Mouse (Mus musculus) ovary, postnatal 14 days (tissue): ENCODE measurements at regions not wholly inside any gene's neighbourhood (a gene's known extent, or its start where the extent isn't known, plus 50 kb on each side); places are given as distances from the start of the nearest gene placed in this dataset.

ENCODE experiments used
- DNase-seq: peaks from one replicate; pipeline ENCODE4 v3.0.0; 2022; ENCODE audit warnings: low spot score

DNA sequence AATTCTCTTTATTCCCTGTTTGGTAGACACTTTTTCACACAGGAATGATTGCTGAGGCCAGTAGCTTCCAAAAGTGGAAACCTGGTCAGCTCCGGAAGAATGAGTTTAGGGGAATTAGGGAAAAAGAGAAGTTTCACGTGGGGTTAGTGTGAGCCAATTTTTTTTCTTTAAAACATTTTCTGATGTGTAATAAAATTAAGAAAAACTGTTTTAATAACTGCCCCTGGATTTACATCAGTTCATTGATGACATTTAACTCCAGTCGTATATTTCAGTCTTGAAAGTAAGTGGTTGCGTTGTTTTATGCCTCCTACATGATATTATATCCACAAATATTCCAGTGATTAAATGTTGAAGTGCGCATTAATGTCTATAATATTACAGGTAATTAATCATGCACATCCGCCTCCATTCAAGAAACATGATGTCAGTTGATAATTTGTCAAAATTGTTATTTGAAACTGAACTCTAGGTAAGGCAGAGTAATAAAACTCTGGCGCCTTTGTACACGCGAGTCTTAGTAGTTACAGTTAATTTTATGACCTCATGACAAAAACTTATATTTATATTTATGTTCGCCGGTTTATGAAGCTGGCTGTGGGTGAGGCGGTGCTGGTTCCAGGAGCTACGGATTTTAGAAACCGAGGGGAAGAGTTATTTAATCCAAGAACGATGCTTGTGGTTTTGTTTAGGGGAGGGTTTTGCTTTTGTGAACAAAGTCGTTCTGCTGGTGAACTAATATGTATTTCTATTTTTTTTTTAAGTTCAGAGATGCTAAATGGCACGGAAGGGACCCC is 252.5 kb upstream of the Nfe2l3 start:
- no peak for DNase-seq

DNA sequence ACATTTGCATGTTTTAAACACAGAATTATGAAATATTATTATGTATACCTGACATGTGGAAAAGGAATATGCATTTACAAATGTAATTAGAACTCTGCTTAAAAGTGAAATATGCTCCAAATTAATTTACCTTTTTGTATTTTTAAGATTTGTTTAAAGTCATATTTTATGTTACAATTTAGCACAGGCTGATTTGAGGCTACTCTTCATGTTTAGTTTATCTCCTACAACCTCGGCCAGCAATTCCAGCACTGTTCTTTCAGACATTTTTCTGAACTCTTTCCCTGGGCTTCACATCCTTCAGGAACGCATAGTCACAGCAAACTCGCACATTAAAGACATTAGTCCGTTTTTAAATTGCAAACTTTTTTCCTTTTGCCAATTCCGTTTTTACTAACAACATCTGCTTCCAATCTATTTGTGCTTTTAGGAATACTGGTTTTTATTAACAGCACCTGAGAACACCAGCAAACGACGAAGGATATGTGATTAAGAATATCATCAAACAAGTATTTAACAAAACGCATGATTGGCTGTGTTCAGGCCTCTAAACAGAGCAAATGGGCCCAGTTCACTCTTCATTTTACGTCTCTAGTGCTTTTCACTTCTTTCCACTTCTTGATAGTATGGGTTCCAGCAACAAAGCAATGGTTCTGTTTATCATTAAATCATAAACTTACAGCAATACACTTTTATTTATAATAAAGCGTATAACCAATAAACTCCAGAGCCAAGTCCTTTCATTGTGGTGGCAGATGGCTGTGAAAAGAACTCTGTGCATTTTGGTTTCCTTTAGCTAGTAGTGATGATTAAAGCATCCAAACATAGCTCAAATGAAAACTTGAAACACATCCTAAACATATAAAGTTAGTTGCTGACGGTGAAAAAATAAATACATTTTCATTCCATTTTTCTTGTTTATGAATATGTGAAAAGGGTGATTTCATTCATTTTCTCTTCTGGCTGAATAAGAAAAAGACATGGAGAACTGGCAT is 251.3 kb upstream of the Nfe2l3 start:
- no peak for DNase-seq

DNA sequence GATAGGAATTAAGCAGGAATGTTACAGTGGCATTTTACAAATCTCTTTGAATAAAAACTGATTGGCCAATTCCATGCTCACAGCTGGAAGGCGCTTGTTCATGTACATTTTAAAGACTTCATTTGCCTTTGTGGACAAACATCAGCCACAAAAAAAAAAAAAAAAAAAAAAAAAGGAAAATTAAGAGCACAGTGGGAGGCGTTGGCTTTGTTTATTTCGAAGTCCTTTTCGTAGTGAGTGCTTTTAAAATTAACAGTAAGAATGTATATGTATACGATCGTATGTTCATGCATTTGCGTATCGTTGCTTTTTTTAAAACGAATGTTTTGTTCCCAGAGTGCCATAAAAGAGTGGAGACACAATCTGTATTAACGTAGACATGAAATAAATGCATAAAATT is 250.6 kb upstream of the Nfe2l3 start:
- DNase-seq: no peak

DNA sequence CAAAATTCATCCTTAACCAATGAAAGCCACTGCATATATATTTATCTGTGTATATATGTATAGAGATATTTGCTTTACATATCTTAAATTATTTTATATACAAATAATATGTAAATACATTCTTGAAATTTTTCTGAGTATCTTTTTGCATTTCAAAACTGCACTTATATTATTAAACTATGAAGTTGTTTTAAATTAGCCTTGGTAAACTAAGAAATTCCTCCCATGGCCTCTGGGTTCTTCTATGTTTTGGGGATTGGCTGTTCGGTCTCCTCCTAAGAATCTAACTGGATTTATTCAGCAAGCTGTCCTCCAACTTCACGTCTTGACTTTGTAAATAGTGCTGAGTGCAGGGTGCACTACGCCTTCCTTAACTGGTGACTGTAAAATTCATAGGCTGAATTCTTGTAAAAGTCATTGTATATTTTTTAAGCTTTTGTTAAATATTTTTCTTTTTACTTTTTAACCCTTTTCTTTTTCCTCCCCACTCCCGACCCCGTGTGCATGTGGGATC is 249.6 kb upstream of the Nfe2l3 start:
- DNase-seq: no peak

DNA sequence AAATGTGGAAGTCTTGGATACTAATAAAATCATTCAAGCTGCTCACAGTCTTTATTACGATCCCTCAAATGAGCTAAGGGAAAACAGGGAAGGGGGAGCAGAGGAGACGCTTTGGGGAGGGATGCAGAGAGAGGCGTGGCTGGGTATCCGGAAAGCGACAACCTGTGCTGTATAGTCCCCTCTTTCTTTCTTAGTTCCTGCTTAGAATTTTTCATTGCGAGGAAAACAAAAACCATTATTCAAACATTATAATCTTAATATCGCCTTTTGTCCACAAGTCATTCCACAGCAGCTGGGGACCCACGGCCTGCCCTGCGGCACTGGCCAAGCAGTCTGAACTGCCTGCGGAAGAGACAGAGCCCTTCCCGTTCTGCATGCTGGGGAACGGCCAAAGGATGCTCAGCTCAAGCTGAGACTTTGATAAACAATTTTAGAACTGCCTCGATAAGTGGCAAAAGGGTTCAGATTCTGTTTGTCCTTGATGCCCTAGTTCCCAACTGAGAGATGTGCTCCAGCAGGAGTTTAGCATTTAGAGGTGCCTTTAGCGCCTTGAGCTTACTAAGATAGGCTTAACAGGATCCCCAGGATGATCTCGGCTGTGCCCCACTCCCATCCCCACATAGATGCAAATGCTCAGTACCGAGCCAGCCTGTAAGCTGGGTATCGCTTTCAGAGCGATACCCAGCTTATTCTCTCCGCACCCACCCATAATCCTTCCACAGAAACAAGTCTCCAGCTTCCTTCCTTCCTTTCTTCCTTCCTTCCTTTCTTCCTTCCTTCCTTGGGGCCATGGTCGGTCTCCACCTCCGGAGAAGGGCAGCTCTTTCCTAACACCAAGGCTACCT is 248.7 kb upstream of the Nfe2l3 start:
- DNase-seq: no peak

DNA sequence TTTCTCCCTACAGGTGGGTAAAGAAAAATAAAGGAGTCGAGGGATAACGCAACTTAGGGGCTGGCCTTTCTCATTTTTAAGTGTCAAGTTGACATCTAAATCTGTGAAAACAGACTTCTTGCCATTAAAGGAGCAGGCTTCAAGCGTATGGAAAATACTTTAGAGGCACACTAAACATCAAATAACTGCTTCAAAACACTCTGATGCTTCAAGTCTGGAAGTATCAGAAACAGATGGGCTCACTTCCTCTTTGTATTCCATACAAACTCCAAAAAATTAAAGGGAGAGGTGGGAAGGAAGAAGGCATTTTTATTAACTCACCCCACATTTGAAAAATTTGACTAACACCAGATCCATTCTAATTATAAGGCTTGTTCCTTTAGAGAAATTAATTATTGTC is 248.0 kb upstream of the Nfe2l3 start:
- DNase-seq: no peak

DNA sequence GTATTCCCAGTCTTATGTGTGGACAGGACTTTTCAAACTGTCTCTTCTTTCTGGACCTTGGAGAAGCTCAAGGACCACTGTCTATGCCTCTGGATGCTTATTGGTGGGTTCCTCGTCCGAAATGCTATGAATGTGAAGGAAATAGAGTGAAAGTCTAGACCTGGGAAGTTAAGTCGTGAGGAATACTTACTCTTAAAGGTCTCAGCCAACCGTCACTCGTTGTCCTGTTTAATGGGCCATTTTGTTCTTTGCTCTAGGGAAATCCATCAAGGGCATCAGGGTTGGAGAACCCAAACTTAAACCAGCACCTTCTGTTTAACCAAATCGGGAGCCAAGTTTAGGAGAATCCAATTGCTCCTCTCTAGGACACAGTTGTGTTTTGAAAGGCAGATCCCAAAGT is 247.3 kb upstream of the Nfe2l3 start:
- DNase-seq: no peak

DNA sequence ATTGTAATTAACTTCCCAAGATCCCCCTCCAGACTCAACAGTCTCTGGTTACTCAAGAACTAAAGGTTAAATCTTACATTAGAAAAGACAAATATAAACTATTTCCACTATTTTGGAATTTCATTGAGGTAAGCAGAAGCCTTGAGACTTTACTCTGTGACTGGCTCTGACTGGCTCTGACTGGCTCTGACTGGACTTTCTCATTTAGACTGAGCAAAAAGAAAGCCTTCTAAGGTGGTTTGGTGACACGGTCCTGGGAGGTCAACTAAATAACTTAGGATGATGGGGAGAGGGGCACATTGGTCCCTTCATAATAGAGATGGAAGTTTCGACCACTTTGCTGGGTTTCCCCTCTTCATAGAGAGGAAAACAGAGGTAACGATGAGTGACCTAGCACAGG is 243.3 kb upstream of the Nfe2l3 start:
- DNase-seq: no peak

DNA sequence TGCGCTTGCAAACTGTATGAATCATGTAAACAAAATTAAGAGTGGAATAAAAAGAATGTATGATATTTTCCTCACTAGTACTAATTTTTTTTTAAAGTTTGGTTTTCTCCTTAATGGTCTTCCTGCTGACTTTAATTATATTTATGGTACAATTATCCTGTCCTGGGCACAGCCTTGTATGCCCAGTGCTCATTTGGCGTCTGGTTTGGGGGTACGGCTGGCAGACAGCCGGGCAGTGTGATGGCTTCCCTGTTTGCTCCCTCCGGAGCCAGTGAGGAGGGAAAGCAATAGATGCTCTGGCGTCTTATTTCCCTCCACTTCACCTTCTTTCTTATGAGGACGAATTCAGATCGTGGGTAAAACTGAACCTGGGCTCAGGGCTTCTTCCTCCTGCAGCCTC is 239.6 kb upstream of the Nfe2l3 start:
- DNase-seq: no peak

DNA sequence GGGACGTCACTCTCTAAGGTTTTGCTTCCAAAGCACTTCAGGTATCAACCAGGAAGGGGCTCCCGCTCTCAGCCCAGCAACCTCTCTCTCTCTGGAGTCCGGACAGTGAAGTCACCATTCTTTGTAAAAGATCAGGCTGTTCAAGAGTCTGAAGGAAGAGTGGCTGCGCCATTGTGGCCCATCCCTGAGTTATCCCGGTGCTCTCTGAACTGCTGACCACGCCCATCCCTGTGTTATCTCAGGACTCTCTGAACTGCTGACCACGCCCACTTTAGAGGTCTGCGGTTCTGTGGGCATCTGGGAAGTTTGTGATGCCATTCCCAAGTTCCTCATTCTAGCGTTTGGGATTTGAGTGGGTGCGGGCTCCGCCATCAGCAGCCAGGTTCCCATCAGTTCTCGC is 239.1 kb upstream of the Nfe2l3 start:
- DNase-seq: no peak

DNA sequence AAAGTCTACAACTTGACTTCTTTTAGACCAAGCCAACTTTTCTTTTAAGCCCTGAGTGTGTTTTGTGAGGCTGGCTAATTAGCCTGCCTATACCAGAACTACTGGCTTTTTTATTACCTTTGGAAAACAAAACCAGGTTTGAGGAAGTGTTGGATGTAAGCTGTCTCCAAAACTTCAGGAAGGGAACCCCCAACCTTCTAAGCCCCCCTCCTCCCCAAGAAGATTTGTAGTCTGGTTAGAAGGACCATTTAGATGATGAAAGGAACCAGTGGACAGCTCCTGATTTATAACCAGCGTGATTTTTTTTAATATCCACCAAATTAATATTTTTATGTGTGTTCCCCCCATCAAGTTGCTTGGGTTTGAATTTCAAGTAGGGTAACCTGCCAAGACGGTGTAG is 236.1 kb upstream of the Nfe2l3 start:
- no peak for DNase-seq

DNA sequence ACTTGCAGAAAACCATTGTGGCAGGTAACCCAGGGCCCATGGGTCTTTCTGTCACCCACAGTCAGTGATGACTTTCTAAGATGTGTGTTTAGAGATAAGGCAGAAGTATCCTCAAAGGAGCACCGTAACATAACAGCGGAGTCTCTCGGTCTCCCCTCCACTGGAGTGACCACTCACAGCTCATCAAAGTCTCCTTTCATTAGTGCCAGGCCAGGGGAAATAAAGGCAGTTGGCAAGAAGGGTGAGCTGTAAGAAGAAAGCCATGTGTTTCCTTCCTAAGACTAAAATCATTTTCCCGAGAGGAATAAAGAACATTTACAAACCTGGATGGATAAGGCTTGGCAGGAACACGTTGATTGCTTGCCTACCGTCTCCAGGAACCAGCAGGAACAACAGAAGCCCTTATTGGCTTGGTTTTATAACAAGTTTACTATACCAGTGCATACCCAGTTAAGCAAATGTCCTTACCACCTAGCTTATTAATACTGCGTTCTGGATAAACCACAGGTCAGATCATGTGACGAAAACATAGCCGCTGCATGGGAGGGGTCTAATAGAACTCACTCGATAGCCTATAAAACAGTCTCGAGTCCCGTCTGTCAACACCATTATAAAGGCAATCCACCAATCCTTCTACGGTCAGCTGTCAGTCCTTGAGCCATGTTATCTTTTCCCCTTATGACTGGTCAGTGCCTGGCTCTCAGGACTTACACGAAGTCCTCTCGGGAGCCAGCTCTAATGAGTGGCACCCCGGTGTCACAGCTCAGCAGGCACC is 235.3 kb upstream of the Nfe2l3 start:
- DNase-seq: no peak

DNA sequence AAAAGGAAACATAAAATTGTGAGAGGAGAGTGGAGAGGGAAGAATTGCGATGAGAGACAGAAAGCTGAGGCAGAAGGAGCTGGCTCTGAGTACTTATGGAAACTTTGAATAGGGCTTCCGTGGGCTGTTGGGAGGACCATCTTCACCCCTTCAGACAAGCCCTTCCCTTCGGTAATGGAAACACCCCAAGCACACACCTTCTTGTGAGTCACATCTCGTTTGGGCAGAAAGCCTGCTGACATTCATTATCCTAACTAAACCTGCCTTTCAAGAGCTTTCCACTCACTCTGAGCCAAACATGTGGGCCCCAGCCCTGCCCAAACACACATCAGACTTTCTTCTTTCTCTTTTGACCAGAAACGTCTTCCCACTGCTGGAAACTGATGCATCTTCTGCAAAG is 232.3 kb upstream of the Nfe2l3 start:
- no peak for DNase-seq

DNA sequence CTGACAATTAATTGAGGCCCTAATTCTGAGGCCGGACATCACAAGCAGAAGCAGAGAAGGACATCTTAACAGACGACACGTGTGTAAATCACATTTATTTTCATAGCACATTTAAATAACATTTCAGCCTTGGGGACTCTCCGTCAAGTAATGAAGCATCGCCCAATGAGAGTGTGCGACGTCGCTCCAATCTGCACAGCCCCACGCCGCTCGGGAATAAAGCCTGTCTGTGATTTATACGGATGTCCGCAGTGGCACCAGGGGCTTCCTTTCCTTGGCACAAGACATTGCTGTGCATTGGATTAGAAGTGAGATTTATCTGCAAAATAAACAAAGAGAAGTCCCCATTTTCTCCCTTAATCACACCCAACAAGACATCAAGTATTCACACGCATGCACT is 231.6 kb upstream of the Nfe2l3 start:
- no peak for DNase-seq

DNA sequence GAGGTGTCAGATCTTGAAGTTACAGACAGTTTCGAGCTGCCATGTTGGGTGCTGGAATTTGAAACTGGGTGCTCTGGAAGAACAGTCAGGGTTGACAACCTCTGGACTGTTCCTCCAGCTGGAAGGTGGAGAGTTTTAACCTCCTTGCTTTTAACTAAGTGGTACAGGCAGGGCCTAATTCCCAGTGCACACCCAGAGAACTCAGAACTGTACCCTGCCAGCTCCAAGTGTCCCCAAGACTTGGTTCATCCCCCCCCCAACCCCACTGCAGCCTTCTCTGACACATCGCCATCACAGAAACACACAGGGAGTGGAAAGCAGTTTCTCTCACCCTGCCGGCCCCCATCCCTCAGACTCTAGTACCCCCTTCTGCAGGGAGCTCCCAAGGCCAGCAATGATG is 228.2 kb upstream of the Nfe2l3 start:
- DNase-seq: no peak

DNA sequence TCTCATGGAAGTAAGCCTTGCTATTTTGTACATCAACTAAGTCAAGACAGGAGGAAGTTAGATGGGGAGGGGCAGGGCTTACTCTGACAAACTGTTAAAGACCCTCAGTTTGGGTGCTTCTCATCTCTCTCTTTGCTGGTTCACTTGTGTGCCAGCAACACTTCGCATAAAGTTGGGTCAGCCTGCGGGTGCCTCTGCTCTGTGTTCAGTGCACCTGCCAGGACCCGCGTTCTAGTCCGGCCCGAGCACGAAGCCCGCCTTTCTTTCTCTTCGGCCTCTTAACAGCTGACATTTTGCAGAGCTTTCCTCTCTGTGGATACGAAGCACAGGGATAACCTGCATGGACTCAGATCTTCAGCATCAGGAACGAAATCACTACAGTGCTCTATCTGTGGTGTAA is 227.1 kb upstream of the Nfe2l3 start:
- DNase-seq: no peak

DNA sequence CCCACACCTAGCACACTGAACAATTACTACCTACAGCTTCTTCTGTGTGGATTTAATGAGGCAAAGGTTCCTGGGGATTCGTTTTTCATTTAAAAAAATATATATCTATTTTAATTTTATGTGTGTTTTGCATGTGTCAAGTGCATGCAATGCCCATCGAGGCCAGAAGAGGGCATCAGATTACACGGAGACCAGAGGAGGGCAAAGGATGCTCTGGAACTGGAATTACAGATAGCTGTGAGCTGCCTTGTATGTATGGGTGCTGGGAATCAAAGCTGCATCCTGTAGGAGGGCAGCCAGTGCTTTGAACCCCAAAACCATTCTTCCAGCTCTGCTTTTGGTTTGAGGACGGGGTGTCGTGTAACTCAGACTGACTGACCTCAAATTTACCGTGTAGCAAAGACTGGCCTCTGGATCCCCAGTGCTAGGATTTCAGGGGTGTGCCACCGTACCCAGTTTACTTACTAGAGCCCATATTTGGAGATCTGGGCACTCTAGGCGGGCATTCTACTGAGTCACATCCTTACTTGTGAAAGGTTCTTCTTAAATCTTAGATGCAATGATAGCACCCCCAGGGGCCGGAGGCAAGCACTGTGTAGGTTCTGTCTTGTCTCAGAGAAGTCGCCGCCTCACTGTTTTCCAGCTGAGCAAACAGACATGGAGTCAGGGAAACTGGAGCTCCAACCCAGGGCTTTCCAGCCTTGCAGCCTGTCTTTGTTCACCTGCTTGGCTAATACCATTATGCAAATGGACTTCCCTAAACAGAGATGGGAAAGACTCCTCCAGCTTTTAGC is 225.6 kb upstream of the Nfe2l3 start:
- peak; percentile 53 for DNase-seq

DNA sequence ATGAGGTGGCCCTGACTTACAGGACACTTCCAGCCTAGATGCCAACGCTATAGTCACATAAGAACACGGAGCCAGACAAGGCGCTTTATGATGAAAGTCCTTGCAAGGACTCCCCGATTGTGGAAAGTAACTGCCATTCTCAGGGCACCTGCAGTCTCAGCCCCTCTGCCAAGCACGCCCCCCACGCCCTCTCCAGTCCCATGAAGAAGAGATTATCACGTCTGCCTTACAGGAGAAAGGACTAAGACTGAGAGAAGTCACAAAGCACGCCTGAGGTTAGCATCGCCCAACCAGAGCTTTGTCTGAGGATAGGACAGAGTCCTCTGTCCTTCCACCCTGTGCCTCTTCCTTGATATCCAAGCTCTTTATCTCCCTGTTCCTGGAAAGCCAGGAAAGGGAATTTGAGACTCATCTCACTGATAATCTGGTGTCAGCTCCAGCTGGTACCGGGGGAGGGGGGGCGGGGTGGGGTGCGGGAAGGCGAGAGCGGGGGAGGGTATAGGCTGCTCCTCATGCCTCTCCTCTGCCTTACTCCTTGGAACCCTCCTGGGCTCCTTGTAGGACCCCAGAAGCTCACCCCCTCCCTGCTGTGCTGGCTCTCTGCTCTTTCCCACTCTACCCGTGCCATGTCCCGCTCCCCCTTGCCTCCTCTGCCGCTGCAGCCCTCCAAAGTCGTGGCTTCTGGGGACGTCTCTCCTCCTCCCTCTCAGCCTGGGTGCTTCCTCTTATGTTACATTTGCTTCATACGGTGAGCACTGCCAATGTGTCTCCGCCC is 224.7 kb upstream of the Nfe2l3 start:
- DNase-seq: no peak

DNA sequence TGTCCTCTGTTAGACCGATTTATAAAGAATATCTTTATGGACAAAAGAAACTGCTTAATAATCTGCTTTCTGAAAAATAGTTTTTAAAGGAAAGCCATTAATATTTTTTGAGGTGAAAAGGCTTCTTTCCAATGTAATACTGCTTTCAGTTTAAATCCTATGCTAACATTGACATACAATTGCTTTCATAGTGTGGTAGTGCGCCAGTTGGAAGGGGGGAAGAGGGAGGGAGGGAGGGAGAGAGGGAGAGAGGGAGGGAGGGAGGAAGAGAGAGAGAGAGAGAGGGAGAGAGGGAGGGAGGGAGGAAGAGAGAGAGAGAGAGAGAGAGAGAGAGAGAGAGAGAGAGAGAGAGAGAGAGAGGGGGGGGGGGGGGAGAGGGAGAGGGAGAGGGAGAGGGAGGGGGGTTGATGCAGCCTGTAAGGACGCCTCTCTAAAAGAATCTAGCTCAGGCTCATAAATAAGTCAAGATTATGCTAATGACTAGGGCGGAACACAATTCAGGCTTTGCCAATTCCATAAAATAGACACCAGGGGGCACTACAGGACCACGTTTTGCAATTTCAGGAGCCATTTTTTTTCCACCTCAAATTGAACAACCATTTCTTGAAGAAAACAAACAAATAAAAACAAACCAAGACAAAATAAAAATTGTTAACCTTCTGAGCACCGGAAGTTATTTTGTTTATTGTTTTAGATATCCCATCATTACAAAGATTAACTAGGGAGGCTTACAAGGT is 223.6 kb upstream of the Nfe2l3 start:
- peak; percentile 48 for DNase-seq
